Mouse (Mus musculus) ES-E14 (cell line): ENCODE results near the gene 1700001P01Rik.

Experiments used
- CHD2 ChIP-seq: IDR thresholded peaks from 2 replicates; pipeline ENCODE4 v1.6.1; 2014; ENCODE audit warnings: mild to moderate bottlenecking, low read depth, low read length, inconsistent platforms
- MAFK ChIP-seq: IDR thresholded peaks from 2 replicates; pipeline ENCODE4 v1.6.1; 2014; ENCODE audit warnings: mild to moderate bottlenecking, low read depth, low read length, inconsistent platforms; ENCODE audit not compliant: insufficient read depth
- ZC3H11A ChIP-seq: IDR thresholded peaks from 2 replicates; pipeline ENCODE4 v1.6.1; 2012; ENCODE audit warnings: low read depth, mild to moderate bottlenecking, inconsistent platforms, low read length, borderline replicate concordance

DNA sequence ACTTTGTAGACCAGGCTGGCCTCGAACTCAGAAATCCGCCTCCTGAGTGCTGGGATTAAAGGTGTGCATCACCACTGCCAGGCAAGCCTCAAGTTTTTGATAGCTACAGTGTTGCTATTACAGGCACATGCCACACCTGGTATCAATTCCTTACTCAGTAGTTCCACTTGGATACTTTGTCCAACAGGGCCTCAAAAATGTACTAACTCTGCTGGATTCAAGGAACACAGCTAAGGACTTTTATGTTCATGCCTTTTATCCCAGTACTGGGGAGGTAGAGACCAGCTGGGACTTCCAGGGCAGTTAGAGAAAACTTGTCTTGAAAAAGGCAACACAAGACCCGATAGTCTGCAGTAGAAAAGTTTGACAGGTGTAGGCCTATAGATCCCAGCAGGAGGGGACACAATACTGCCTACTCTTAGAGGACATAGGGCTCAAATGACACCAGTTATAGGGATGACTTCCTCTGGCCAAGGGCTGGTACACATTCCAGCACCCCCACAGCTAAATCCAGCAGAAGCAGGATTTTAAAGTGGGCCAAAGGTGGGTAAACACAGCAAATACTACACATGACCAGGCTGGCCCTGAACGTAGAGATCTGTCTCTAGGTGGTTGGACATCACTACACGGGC lies 895 bp upstream of the 1700001P01Rik start:
- no peak for TF ChIP-seq MAFK
- TF ChIP-seq CHD2, result no peak
- TF ChIP-seq ZC3H11A, result no peak
